Mouse (Mus musculus) spleen, embryonic (tissue): ENCODE measurements around the gene Nup205.
"Not testable (repeated sequence)": the region's sequence is repeated elsewhere in the genome, so short reads cannot be mapped to it uniquely, and the experiment has no call there.

Experiments
- CTCF ChIA-PET: fragments of 350-600 bp; sonication (Branson Sonifier 250); formaldehyde crosslinking; loops from one replicate; lab custom pipeline; 2022; lab: Charles Lee

The Nup205 gene

GRCm38 (mm10) chr6:35176979-35177649, at the start of gene Nup205:
Gene Nup205 (plus strand): TSS chr6:35177421.
- CTCF ChIA-PET = no interaction called here

- CTCF ChIA-PET = no interaction called here
Measured at GRCm38 (mm10) chr6:35132806-35133205, 44.4 kb upstream of the Nup205 start.

GRCm38 (mm10) chr6:35133246-35133578, 44.0 kb upstream of the Nup205 start:
- CTCF ChIA-PET = no interaction called here

- CTCF ChIA-PET = no interaction called here
Measured at GRCm38 (mm10) chr6:35133579-35134488, 43.4 kb upstream of the Nup205 start, which contains the start of gene Cnot4. Gene Cnot4 (minus strand): TSS chr6:35133724.

- CTCF ChIA-PET = no interaction called here
Measured at GRCm38 (mm10) chr6:35134844-35135243, 42.4 kb upstream of the Nup205 start.

GRCm38 (mm10) chr6:35140351-35140750, 36.9 kb upstream of the Nup205 start:
- CTCF ChIA-PET = no interaction called here

GRCm38 (mm10) chr6:35145569-35145968, 31.7 kb upstream of the Nup205 start:
- CTCF ChIA-PET = no interaction called here

- CTCF ChIA-PET = interaction anchor here (0.7 to 0.8 kb wide), 2 partner anchors 9 to 38 kb away, joined by 4 to 6 read pairs; no protein-coding TSS in a partner anchor
Measured at GRCm38 (mm10) chr6:35147726-35148422, 29.3 kb upstream of the Nup205 start.

GRCm38 (mm10) chr6:35154540-35154939, 22.7 kb upstream of the Nup205 start:
- CTCF ChIA-PET = no interaction called here

GRCm38 (mm10) chr6:35169250-35169649, 8.0 kb upstream of the Nup205 start:
- CTCF ChIA-PET = interaction anchor here (0.7 kb wide), 1 partner anchor 10 kb away, joined by 3 read pairs; no protein-coding TSS in a partner anchor

GRCm38 (mm10) chr6:35172028-35172427, 5.2 kb upstream of the Nup205 start:
- CTCF ChIA-PET = not testable (repeated sequence)

- CTCF ChIA-PET = no interaction called here
Measured at GRCm38 (mm10) chr6:35173181-35173580, 4.0 kb upstream of the Nup205 start.

GRCm38 (mm10) chr6:35177650-35178272, 540 bp downstream of the Nup205 start:
- CTCF ChIA-PET = no interaction called here

- CTCF ChIA-PET = not testable (repeated sequence)
Measured at GRCm38 (mm10) chr6:35179299-35179698, 2.1 kb downstream of the Nup205 start.

GRCm38 (mm10) chr6:35184781-35185180, 7.6 kb downstream of the Nup205 start:
- CTCF ChIA-PET = interaction anchor here (0.6 kb wide), 1 partner anchor 29 kb away, joined by 4 read pairs; no protein-coding TSS in a partner anchor

- CTCF ChIA-PET = no interaction called here
Measured at GRCm38 (mm10) chr6:35191198-35191597, 14.0 kb downstream of the Nup205 start.

- CTCF ChIA-PET = no interaction called here
Measured at GRCm38 (mm10) chr6:35225696-35226095, 48.5 kb downstream of the Nup205 start.

GRCm38 (mm10) chr6:35229415-35229814, 52.2 kb downstream of the Nup205 start:
- CTCF ChIA-PET = interaction anchor here (0.5 kb wide), 1 partner anchor 1301 kb away, joined by 4 read pairs; no protein-coding TSS in a partner anchor

- CTCF ChIA-PET = no interaction called here
Measured at GRCm38 (mm10) chr6:35236108-35236785, 59.0 kb downstream of the Nup205 start.

- CTCF ChIA-PET = no interaction called here
Measured at GRCm38 (mm10) chr6:35243252-35243651, 66.0 kb downstream of the Nup205 start.

GRCm38 (mm10) chr6:35243989-35244388, 66.8 kb downstream of the Nup205 start:
- CTCF ChIA-PET = no interaction called here
